Mouse (Mus musculus): ENCODE data around the gene Rab1b. TPM values are rescaled to one million over a fixed set of nuclear protein-coding genes. Genes with fewer than 3 reads are reported as not detected.
"Not testable (repeated sequence)": the region's sequence is repeated elsewhere in the genome, so short reads cannot be mapped to it uniquely, and the experiment has no call there.

Gene Rab1b
- total RNA-seq, 2 experiments from 2014 or later = 173 TPM

DNA sequence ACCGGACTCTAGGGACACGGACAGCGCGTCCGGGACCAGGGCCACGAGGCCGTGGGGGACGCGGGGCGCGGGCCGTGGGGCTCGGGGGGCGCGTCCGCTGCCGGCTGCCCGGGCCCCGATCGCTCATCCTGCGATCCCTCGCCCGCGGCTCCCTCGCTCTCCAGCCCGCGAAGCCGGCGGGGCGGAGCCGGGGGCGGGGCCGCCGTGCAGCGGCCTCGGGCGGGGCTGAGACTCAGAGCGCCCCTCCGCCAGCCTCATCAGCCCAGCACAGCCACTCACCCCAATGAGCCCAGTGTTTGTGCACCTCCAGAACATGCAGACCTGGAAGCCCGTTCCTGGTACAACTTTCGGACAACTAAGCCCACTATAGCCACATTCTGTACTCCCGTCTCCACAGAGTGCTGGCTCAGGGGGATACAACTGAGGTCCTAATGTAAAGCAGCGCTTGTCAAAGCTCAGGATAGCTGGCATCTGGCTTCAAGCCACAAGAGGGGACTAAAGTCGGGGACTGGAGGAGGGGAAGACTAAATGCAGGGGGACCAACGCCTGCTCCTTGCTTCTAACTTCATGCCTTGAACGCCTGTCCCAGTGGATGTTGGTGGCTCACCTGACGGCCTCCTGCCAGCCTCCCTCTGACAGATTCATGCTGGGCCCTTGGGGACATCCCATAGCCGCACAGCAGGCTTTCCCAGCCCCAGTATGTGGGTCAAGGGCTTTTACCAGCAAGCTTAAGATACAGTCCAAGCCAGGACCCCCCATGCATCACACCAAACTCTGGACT lies 8.3 kb downstream of the Rab1b start, which contains the start of gene Cnih2:
Gene Cnih2, minus strand, starts transcription at position 159 of the 781 bp plus-strand sequence.
- DNase-seq (ENCODE audit: extremely low spot score in 1 of 2, low spot score in 1 of 2) = peak in 1 of 2 experiments; percentile 58

DNA sequence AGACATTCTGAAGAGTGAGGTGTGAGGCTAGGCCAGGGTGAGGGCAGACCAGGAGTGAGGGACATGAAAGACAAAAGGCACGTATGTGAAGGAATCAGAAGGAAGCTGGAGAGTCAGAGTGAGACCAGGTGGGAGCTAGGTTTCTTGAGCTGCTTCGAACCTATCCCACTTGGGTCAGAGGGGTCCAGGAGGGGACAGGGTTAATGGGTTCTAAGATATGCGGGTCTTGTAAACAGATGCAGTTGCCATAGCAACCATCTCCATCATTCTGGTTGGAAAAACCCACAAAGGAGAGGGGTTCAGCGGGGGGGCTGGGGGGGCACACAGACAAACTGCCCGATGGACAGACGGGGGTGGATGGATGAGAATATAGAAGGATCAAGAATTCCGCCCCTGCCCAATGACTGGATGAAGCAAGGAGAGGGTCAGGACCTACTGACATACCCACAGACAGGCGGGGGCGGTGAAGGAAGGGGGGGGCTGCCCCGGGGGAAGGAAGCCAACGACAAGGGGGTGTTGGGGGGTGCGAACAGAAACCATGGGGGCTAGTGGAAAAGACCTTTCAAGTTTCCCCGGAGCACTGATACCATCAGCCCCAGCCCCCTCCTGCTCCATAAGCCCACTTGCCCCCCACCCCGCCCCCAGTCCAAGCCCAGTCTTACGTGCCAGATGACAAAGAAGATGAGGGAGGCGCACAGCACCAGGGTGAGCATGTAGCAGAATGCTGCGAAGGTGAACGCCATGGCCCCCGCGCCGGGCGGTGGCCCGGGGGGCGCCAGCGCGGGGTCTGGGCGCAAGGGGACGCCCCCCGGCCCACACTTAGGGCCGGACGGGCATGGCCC lies 9.1 kb downstream of the Rab1b start:
- no peak for DNase-seq (ENCODE audit: extremely low spot score in 1 of 2, low spot score in 1 of 2)

DNA sequence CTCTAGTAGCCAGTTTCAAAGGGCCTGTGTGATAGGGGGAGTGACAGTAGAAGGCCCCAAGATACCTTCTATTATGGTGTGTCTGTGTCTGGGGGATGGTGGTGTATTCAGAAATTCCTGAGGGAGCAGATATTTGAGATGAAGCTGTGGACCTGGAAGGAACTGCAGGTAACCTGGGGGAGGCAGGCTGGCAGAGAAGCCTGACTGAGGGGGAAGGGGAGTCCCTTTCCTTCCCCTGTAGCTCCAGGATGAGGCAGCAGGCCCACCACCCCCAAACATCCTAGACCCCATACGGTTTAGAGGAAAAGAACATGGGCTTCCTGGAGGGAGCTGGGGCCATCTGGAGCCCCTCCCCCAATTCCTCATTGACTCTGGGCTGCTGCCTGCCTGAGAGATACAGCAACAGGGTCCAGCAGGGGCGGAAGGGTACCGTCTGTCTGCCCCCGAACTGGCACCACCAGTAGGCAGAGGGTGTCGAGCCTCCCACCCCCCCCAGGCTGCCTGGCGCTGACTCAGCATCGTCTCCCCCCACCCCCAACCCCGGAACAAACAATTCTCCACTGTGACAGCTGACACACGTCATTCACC lies 10.9 kb downstream of the Rab1b start:
- DNase-seq (ENCODE audit: extremely low spot score in 1 of 2, low spot score in 1 of 2) = peak; percentile 60 to 62

DNA sequence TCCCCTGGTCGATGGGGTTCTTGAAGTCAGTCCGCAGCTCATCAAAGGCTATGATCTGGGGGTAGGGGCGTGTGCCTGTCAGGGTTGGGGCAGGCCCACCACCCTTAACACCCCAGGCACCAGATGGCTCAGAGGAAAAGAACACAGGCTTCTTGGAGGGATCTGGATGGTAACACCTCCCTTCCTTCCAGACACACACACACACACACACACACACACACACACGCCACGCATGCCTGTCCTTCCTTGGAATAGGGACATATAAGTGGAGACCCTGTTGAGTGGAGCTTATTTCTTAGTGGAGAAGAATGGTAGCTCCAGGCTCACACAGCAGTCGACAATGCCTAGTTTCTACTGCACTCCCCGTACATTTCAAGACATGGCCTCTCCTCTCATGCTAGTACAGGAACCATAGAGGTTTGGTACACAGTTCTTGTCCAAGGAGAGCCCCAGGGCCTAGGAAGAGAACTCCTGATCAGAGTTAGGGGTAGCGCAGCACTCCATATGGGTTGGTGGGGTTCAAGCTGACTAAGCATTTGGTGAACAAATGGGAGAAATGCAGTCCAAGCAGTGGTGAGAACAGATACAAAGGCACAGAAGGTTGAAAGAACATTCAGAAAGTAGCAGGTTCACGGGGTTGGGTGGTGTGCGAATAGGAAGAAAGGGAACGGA lies 12.0 kb downstream of the Rab1b start:
- DNase-seq (ENCODE audit: extremely low spot score in 1 of 2, low spot score in 1 of 2) = no peak

DNA sequence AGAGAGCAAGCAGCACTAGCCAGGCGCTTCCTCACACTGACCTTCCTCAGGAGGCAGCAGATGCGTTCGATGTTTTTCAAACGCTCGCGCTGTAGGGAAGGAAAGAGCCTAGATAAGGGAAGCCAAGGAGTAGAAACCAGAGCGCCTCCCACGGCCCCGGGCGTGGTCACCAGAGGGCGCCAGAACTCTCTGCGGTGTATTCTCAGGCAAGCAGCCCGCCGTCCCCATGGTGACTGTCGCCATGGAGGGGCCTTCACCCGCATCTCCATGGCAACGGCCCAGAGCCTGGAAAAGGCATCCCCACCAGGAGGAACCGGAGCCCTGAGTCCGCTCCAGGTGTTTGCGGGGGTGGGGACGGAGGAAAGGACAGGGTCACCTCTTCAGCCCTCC lies 12.6 kb downstream of the Rab1b start:
- peak; percentile 96 to 100 for DNase-seq (ENCODE audit: extremely low spot score in 1 of 2, low spot score in 1 of 2)

DNA sequence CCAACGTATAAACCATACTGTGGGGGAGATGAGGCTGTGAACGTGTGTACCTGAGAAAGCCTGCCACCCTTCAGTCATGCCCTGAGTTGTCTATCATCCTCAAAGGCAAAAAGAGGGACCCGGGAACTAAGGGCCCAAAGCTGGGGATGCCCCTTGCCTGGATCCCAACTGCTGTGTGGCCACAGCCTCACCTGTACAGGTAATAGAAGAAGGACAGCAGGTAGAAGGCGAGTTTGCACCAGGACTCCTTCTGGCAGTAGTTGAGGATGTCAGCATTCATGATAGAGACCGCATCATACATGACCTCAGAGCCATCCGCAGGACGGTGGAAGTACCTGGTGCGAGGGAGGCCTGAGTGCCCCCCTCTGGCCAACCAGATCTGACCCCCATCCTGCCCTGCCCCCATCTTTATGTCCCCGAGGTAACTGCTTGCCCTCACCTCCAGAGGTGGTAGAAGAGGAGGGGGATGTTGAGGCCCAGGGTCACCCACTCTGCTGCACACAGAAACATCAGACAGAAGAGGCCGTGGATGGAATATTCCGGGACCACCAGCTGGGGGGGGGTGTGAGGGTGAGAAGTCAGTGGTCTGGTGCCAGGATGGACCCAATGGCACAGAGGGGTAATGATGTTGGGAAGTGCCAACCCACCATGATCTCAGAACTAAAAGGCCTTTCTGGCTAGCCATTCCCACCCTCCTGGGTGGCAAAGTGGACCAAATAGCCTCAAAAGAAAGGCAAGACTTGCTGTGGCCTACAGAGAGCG lies 13.2 kb downstream of the Rab1b start:
- DNase-seq (ENCODE audit: extremely low spot score in 1 of 2, low spot score in 1 of 2) = no peak

DNA sequence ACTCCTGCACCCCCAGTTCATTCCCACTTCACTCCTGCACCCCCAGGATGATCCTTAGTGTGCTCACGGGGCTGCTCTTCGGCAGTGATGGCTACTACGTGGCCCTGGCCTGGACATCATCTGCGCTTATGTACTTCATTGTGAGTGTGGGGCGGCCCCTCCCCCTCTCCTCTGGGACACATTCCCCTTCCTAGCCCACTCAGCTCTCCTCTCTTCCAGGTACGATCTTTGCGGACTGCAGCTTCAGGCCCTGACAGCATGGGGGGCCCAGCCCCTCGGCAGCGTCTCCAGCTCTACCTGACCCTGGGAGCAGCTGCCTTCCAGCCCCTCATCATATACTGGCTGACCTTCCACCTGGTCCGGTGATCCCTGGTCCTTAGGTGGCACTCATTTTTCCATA lies 14.8 kb downstream of the Rab1b start:
- no peak for DNase-seq (ENCODE audit: extremely low spot score in 1 of 2, low spot score in 1 of 2)

DNA sequence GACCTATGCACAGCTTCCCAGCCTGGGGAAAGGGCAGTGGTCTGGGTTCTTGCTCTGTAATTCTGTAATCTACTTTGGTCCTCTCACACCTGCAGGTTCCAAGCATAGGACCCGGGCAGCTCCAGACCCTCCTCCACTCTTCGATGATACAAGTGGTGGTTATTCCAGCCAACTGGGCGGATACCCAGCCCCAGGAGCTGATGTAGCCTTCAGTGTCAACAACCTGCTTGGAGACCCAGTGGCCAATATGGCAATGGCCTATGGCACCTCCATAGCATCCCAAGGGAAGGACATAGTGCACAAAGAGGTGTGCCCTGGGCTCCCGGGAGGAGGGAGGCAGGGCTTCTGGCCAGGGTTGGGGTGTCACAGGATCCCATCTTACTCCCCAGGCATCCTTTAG lies 17.5 kb downstream of the Rab1b start:
- no peak for DNase-seq (ENCODE audit: extremely low spot score in 1 of 2, low spot score in 1 of 2)

DNA sequence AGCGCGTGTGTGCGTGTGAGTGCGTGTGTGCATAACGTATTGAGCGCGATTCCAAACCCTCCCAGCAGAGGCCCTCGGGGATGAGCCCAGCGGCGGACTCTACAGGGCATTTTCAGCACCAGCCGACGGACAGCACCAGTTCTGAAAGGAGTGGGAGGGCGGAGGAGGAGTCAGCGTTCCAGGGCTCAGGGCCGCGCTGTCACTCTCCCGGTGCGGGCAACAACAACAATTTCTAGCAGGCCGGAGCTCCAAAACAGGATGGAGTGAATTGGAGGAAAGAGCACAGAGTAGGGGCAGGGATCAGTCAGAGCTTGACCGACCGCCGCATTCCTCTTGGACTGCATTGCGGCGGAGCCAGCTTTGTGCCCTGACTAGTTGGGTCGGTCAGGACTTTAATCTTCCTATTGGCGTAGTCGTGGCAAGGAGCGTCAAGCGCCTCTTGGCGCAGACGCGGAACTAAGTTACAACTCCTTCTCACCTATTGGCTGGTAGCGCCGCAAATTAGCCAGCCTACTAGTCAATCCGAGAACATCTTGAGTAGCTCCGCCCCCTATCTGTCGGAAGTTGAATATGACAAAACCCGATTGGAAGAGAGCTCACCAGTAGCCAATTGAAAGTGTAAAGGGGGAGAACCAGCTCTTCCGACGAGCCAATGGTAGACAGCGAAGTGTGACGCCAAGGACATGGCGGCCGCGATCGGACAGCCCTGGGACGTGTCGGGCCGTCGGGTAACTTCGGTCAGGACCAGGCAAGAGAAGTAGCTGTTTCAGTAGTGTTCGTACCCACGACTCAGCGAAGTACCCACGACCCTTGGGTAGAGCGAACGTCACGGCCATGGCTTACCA lies 18.8 kb downstream of the Rab1b start, which contains the start of gene Yif1a:
Gene Yif1a, plus strand, starts transcription at position 655 of the 845 bp plus-strand sequence.
- DNase-seq (ENCODE audit: extremely low spot score in 1 of 2, low spot score in 1 of 2) = peak; percentile 74 to 84

DNA sequence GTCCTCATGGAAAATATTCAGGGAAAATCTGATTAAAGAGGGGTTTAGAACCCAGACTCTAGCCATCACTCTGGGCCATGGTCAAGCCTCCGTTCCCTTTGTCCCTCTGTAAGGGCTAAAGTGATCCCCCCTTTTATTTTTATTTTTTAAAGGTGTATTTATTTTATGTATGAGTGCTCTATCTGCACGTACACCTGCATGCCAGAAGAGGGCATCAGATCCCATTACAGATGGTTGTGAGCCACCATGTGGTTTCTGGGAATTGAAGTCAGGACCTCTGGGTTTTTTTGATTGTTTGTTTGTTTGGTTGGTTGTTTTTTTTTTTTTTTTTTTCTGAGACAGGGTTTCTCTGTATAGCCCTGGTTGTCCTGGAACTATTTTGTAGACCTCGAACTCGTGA lies 20.3 kb downstream of the Rab1b start:
- not testable (repeated sequence) for DNase-seq (ENCODE audit: extremely low spot score in 1 of 2, low spot score in 1 of 2)

DNA sequence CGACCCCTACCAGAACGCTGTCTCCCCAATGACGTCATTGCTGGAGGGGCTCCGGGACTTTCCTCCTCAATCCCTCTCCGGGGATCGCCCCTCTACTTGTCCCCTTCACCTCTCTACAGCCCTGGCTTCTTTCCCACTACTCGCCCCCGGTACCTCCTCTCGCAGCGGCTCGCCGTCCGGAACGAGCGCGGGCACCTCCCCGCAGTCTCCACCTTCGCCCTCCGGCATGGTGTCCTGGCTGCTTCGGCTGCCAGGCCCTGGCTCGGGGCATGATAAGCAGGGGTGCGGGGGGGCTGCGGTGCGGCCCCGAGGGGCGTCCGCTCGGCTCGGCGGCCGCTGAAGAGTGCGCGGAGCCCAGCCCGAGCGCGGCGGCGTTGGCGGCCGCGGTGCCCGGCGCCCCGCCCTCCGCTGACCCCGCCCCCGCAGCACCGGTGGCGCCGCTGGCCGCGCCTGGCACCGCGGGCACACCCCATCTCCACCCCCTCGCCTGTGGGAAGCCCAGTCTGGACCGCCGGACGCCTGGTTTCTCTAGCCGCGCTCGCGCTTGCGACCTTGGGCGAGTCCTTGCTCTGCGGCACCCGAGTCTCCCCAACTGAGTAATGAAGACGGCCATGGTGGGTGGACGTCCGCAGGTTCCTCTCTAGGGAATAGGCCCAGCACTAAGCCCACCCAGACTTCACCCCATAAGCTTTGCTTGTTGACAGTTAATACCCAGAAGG lies 21.6 kb downstream of the Rab1b start, which contains the start of gene Tmem151a:
Gene Tmem151a, minus strand, starts transcription at position 387 of the 719 bp plus-strand sequence.
- DNase-seq (ENCODE audit: extremely low spot score in 1 of 2, low spot score in 1 of 2) = peak in 1 of 2 experiments; percentile 65

DNA sequence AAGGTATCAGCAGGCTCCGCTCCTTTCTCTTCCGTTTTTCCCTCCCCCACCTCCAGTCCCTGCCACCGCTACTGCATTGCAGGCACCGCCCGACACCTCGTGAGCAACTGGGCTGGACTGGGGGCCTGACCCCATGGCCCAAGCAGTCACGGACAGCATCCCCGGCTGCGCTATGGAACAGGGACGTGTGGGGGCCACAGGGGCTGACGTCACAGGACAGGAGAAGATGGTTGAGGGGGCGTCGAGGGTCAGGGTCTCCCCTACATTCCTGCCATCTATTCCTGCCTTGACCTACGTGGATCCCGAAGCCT lies 22.1 kb downstream of the Rab1b start:
- no peak for DNase-seq (ENCODE audit: extremely low spot score in 1 of 2, low spot score in 1 of 2)

DNA sequence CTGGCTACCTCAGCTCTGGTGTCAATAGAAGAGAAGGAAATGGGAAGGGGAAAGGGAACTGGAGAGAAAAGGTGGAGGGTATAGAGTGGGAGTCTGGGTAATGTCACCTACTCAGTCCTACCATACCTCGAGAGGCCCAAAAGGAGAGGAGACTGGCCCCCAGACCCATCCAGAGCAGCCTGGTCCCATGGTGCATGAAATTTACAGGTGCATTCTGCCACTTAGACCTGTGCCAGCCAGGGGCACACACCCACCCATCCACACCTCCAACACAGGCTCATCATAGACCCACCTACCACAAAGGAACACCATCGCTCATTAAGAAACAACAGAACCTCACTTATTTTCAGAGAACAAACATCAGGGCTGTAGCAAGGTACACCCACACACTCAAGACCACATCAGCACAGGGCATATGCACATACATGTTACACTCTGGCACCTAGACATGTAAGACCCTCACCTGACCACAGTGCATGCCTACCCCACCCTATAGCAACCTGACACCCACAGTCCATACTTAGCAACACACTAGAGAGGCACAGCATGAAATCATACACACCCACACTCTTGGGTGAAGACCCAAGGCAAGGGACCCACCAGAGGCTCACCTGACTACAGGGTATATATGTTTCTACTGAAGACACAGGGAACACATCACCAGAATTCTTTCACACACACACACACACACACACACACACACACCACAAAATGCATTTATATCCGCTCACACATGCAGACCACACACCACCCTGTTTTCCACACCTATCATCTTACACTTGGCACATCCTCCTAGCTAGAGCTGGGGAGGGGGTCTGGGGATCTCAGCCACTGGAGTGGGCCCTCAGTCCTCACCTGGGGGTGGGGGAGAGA lies 22.7 kb downstream of the Rab1b start:
- no peak for DNase-seq (ENCODE audit: extremely low spot score in 1 of 2, low spot score in 1 of 2)

DNA sequence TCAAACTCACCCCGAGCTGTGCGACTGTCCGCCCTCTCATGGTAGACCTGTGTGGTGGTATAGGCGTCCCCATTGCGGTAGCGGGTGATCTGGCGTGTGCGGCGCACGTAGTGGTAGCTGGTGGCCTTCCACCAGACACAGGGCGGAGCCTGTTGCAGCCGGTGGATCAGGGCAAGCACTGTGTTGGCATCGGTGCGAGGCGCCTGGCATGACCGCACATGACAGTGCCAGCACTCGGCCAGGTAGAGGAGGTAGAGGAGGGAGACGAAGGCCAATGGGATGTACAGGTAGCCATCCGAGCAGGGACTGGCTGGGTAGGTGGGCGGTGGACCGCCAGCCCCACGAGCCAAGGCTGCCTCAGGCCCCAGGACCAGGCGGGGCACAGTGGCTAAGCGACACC lies 24.3 kb downstream of the Rab1b start:
- no peak for DNase-seq (ENCODE audit: extremely low spot score in 1 of 2, low spot score in 1 of 2)

DNA sequence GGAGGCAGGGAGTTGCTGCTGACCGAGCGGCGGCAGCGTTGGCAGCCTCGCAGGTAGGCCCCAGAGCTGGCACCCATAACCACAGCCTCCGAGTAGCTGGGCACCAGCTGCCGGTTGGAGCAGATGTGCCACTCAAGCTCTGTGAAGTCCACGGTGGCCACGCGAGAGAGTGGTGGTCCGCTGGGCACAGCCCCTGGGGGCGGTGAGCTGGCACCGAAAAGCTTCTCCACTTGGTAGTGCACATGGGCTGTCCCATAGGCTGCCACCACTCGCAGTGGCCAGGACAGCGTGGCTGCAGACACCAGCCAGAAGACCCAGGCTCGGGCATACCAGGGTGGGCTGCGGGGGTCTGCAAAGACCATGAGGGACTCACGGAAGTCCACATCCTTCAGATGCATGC lies 24.9 kb downstream of the Rab1b start:
- no peak for DNase-seq (ENCODE audit: extremely low spot score in 1 of 2, low spot score in 1 of 2)

DNA sequence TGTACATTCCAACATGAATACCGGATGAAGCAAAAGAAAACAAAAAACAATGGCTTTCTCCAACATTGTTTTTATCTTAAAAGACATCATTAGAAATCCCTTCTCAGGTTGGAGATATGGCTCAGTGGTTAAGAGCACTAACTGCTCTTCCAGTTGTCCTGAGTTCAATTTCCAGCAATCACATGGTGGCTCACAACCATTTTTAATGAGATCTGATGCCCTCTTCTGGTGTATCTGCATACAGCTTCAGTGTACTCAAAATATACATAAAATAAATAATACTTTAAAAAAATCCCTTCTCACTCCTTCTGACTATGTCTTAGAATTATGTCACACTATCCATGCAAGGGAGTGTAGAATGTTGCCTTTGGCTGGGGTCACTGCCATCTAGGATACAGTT lies 27.6 kb downstream of the Rab1b start:
- DNase-seq (ENCODE audit: extremely low spot score in 1 of 2, low spot score in 1 of 2) = no peak

DNA sequence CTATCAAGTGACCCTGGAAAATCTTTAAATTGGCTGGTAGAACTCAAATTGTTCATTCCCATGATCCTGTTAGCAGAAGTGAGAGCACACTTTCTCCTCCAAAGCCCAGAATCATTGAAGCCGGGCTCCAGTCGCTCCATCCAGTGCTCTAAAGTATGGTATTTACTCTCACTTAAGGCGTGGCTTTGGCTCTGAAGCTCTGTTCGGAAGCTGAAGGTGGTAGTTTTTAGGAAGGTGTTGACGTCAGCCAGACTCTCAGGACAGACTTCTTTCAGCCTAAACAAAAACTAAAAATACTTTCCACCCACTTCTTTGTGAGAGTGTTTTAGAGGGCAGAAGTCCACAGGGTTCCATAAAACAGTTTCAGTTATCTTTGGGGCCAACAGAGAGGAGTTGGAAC lies 33.4 kb downstream of the Rab1b start:
- no peak for DNase-seq (ENCODE audit: extremely low spot score in 1 of 2, low spot score in 1 of 2)

Measured in layer of hippocampus, postnatal 25 days (tissue).